Comparison of ENCODE assay signal across 13 mouse cellular contexts in genomic region chr15:101369382-101370100, GRCm38 (mm10). TPM values are rescaled to one million over a fixed set of nuclear protein-coding genes. Genes with fewer than 3 reads are reported as not detected.
DNase-seq lines count a peak whose midpoint lies in the region; ATAC-seq and TF ChIP-seq lines count a peak whose summit lies in the region.
"Had no signal": no experiment of that assay in that cellular context is flagged by ENCODE, and none has a peak within 500 bp of the region (broad histone marks: within the 10 kb centered on the region; RNA-seq: fewer than 3 reads in every experiment).

No protein-coding gene starts in this region.

- no peak overlapping the region for H3K4me3 ChIP-seq in lung, embryonic 14.5 days (ENCODE audit: low read depth, low read length)
- peak overlapping the region; percentile 10; the same call in 1 of the 2 replicates for H3K4me3 ChIP-seq in stomach, postnatal 0 days (ENCODE audit: low read depth, low read length)
- H3K4me3 ChIP-seq: forebrain, embryonic 12.5 days; layer of hippocampus, adult 2 months; liver, embryonic 12.5 days had no signal

- 35% methylated on average over 12 of the region's 12 CpGs for WGBS in lung, embryonic 14.5 days
- WGBS in stomach, postnatal 0 days = 32% methylated on average over 12 of the region's 12 CpGs

- no peaks in the 10 kb centered on the region for H3K36me3 ChIP-seq in lung, embryonic 14.5 days (ENCODE audit: insufficient read depth)
- H3K36me3 ChIP-seq in stomach, postnatal 0 days (ENCODE audit: control insufficient read depth, insufficient read depth, low read length) = no peaks in the 10 kb centered on the region
- H3K36me3 ChIP-seq: forebrain, embryonic 12.5 days; liver, embryonic 12.5 days had no signal

- peak; percentile 61 to 85 for DNase-seq in adrenal gland, adult (ENCODE audit: inconsistent age in 2 of 2, low spot score in 1 of 2)
- no peak for DNase-seq in adrenal gland, adult 18-20 months (ENCODE audit: low spot score in 2 of 2)
- DNase-seq in lung, embryonic 14.5 days = no peak
- no peak for DNase-seq in lung, postnatal 36 days
- DNase-seq in heart, postnatal 4 days = peak; percentile 71
- DNase-seq in stomach, postnatal 0 days (ENCODE audit: low spot score) = peak; percentile 46
- no peak for DNase-seq in spleen, postnatal 14 days (ENCODE audit: low spot score in 2 of 2)

- TF ChIP-seq EP300 in stomach, postnatal 0 days (optimal IDR thresholded peaks at IDR 0.05) = no peak

- H3K9ac ChIP-seq in lung, embryonic 14.5 days = 0 out of 2 replicates have a peak overlapping the region, but pooled peaks have one; percentile 34
- peak overlapping the region; percentile 52 for H3K9ac ChIP-seq in stomach, postnatal 0 days (ENCODE audit: low read length)
- H3K9ac ChIP-seq: forebrain, embryonic 12.5 days; liver, embryonic 12.5 days had no signal

- H3K4me2 ChIP-seq in lung, embryonic 14.5 days = peak overlapping the region; percentile 33; the same call in 1 of the 2 replicates
- peak overlapping the region; percentile 44; the same call in 1 of the 2 replicates for H3K4me2 ChIP-seq in stomach, postnatal 0 days (replicated peaks; ENCODE audit: low read depth)
- H3K4me2 ChIP-seq: forebrain, embryonic 12.5 days; liver, embryonic 12.5 days had no signal

- no peaks in the 10 kb centered on the region for H3K27me3 ChIP-seq in lung, embryonic 14.5 days (ENCODE audit: insufficient read depth, low read length)
- H3K27me3 ChIP-seq in stomach, postnatal 0 days (ENCODE audit: control insufficient read depth, insufficient read depth, low read length) = no peaks in the 10 kb centered on the region
- H3K27me3 ChIP-seq: Patski had no signal

- peaks cover 23% of the 10 kb centered on the region for H3K4me1 ChIP-seq in lung, embryonic 14.5 days (ENCODE audit: insufficient read depth)
- peaks cover 18% of the 10 kb centered on the region for H3K4me1 ChIP-seq in stomach, postnatal 0 days (replicated peaks; ENCODE audit: control insufficient read depth, insufficient read depth)
- H3K4me1 ChIP-seq: forebrain, embryonic 12.5 days had no signal

- H3K27ac ChIP-seq in lung, embryonic 14.5 days (ENCODE audit: low read depth) = peak overlapping the region; percentile 91
- H3K27ac ChIP-seq in stomach, postnatal 0 days (replicated peaks) = peak overlapping the region; percentile 87
- H3K27ac ChIP-seq: forebrain, embryonic 12.5 days; layer of hippocampus, adult 2 months; liver, embryonic 12.5 days had no signal

- TF ChIP-seq CTCF in lung, embryonic 14.5 days (IDR thresholded peaks at IDR 0.05; ENCODE audit: low read depth) = no peak
- no peak for TF ChIP-seq CTCF in stomach, postnatal 0 days (IDR thresholded peaks at IDR 0.05; ENCODE audit: low read depth)

- no peaks in the 10 kb centered on the region for H3K9me3 ChIP-seq in lung, embryonic 14.5 days (ENCODE audit: low read depth, low read length)
- no peaks in the 10 kb centered on the region for H3K9me3 ChIP-seq in stomach, postnatal 0 days (ENCODE audit: control insufficient read depth, low read length)
- H3K9me3 ChIP-seq: forebrain, embryonic 12.5 days; liver, embryonic 12.5 days had no signal

- ATAC-seq in lung, embryonic 14.5 days (ENCODE audit: insufficient read depth) = no peak
- no peak for ATAC-seq in stomach, postnatal 0 days (ENCODE audit: low FRiP score, low TSS enrichment)
- ATAC-seq in erythroid progenitor cell, adult 5-6 weeks (replicated peaks; ENCODE audit: low FRiP score, poor library complexity, severe bottlenecking) = no peak
- ATAC-seq: liver, embryonic 12.5 days had no signal

RNA-seq across cellular contexts. Expression of gene Krt80, which starts 0.4 kb away (rescaled TPM):
- 1 to 10 TPM; 4.3 to 7.8 TPM for total RNA-seq in adrenal gland, adult 18-20 months (2021)
- 1.5 and 2.2 TPM in 2 replicates for polyA plus RNA-seq in lung, embryonic 14.5 days (2014; fragmentation: Nextera tagmentation; extraction: Ambion mirVana)
- total RNA-seq in heart, postnatal 4 days (2021) = 10 to 100 TPM; 10.1 to 11.2 TPM
- polyA plus RNA-seq in stomach, postnatal 0 days (2015; fragmentation: Nextera tagmentation; extraction: Ambion mirVana) = 63.0 and 75.8 TPM in 2 replicates
- total RNA-seq in erythroid progenitor cell, adult 5-6 weeks (2015; ENCODE audit: low replicate concordance) = 0.42 and 4.7 TPM in 2 replicates
- 0.90 and 2.5 TPM in 2 replicates for total RNA-seq in erythroid progenitor cell, adult 5-6 weeks (2017; ENCODE audit: low replicate concordance)
- polyA plus RNA-seq: forebrain, embryonic 12.5 days; midbrain, embryonic 14.5 days had no signal

RNA-seq across cellular contexts. Expression of gene Krt7, which starts 41.3 kb away (rescaled TPM):
- total RNA-seq in adrenal gland, adult 18-20 months (2021) = 1 to 10 TPM; 1.4 to 2.6 TPM
- 108 and 114 TPM in 2 replicates for polyA plus RNA-seq in lung, embryonic 14.5 days (2014; fragmentation: Nextera tagmentation; extraction: Ambion mirVana)
- 1 to 10 TPM; 9.3 to 10.0 TPM for total RNA-seq in heart, postnatal 4 days (2021)
- 191 and 207 TPM in 2 replicates for polyA plus RNA-seq in stomach, postnatal 0 days (2015; fragmentation: Nextera tagmentation; extraction: Ambion mirVana)
- total RNA-seq in erythroid progenitor cell, adult 5-6 weeks (2015; ENCODE audit: low replicate concordance) = not detected in 2 replicates
- not detected in 2 replicates for total RNA-seq in erythroid progenitor cell, adult 5-6 weeks (2017; ENCODE audit: low replicate concordance)
- total RNA-seq: layer of hippocampus, adult 2 months had no signal

Comparison
In these comparisons a context has a peak if more than half of its experiments do, and no peak if none do; other contexts are left out.
1. DNase-seq: peak in adrenal gland, adult (2 of 2), heart, postnatal 4 days (single experiment) and stomach, postnatal 0 days (single experiment); none in adrenal gland, adult 18-20 months (0 of 2), lung, embryonic 14.5 days (single experiment), lung, postnatal 36 days (single experiment) and spleen, postnatal 14 days (0 of 2).